Mouse (Mus musculus) G1E (cell line): ENCODE measurements around the gene Entpd3.

Source experiments
- CTCF ChIP-seq: IDR thresholded peaks from 2 replicates; pipeline ENCODE4 v1.5.1; 2012; ENCODE audit warnings: low read depth, low read length, inconsistent platforms, mixed read lengths
- GATA1 ChIP-seq: IDR thresholded peaks from 2 replicates; pipeline ENCODE4 v1.6.1; 2012; ENCODE audit warnings: borderline replicate concordance, low read length, inconsistent platforms, mixed read lengths
- TAL1 ChIP-seq: conservative IDR thresholded peaks from 2 replicates; pipeline ENCODE4 v1.6.1; 2012; ENCODE audit warnings: low read depth, low read length, inconsistent platforms, mixed read lengths

DNA sequence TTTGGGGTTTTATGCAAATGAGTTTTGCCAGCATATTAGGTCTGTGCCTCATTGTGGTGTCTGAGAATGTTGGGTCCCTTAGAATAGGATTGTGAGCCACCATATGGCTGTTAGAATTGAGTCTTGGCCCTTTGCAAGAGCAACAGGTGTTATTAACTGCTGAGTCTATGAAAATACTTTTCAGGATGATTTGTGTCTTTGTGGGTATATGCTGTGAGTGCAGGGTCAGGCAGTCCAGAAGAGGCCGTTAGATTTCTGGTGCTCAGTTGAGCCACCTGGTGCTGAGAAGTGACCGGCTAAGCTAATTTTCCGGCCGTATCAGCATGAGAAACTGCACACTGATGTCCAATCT, 37.0 kb downstream of the Entpd3 start:
- no peak for TF ChIP-seq CTCF
- no peak for TF ChIP-seq GATA1
- TF ChIP-seq TAL1, result no peak
